Mouse (Mus musculus): ENCODE measurements at regions not wholly inside any gene's neighbourhood (a gene's known extent, or its start where the extent isn't known, plus 50 kb on each side); places are given as distances from the start of the nearest gene placed in this dataset.

- peak; percentile 15 for DNase-seq (ENCODE audit: low read depth, low spot score)
These were observed 51.2 kb upstream of the Rhox5 start for GRCm38 (mm10) chrX:37753474-37753873.

- DNase-seq (ENCODE audit: low read depth, low spot score): peak; percentile 82
These were observed 50.3 kb upstream of the Rhox5 start for GRCm38 (mm10) chrX:37754385-37754784.
